Mouse (Mus musculus) embryonic fibroblast, embryonic 13.5 days (primary cell): ENCODE measurements around the gene Fbxl12. TPM values are rescaled to one million over a fixed set of nuclear protein-coding genes. Genes with fewer than 3 reads are reported as not detected.

ENCODE experiments used
- H3K27ac ChIP-seq: 2 replicates; pipeline ENCODE4 v1.5.1; 2012; ENCODE audit warnings: low read length, control low read depth, inconsistent platforms; ENCODE audit not compliant: insufficient read depth
- H3K4me1 ChIP-seq: 2 replicates; pipeline ENCODE4 v1.6.1; 2011; ENCODE audit warnings: low read length; ENCODE audit not compliant: control insufficient read depth, insufficient read depth
- H3K4me3 ChIP-seq: 2 replicates; pipeline ENCODE4 v1.5.1; 2011; ENCODE audit warnings: mild to moderate bottlenecking, control low read depth, low read length; ENCODE audit not compliant: insufficient read depth
- CTCF ChIP-seq: IDR thresholded peaks from 2 replicates; pipeline ENCODE4 v1.5.1; 2011; ENCODE audit warnings: mild to moderate bottlenecking, control low read depth, low read length, moderate library complexity, borderline replicate concordance; ENCODE audit not compliant: insufficient read depth
- POLR2A ChIP-seq: IDR thresholded peaks from 2 replicates; pipeline ENCODE4 v1.6.1; 2011; ENCODE audit warnings: low read depth, mild to moderate bottlenecking, control low read depth, low read length, moderate library complexity
- polyA plus RNA-seq: library from polyadenylated mRNA; stranded (reverse); fragments of >200 nt; gene quantifications from 2 replicates; pipeline ENCODE4 v1.2.4, GENCODE M21; 2011; ENCODE audit warnings: low read depth; ENCODE audit not compliant: missing spikeins, insufficient read length

Gene Fbxl12
- polyA plus RNA-seq, 1 experiment, result 18.3 TPM

GRCm38 (mm10) chr9:20606269-20606668 lies 38.3 kb downstream of the Fbxl12 start:
- no peak overlapping the region for H3K4me3 ChIP-seq
- TF ChIP-seq POLR2A (no peak), CTCF (no peak)
- H3K27ac ChIP-seq, result no peak overlapping the region
- H3K4me1 ChIP-seq, result no peaks in the 10 kb centered on the region

DNA sequence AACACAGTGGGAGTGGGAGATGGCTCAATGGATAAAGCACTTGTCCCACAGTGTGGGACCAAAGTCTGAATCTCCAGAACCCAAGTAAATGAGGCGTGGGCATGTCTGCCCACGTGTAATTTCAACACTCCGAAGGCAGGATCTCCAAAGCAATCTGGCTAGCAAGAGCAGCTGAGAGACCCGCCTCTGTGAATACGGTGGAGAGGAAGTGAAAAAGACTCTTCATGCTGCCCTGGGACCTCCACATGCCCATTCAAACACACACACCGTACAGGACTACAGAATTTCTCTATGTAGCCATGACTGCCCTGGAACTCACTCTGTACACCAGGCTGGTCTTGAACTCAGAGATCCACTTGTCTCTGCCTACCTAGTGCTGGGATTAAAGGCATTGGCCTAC lies 43.3 kb downstream of the Fbxl12 start:
- H3K4me3 ChIP-seq, result no peak overlapping the region
- H3K27ac ChIP-seq, result no peak overlapping the region
- no peaks in the 10 kb centered on the region for H3K4me1 ChIP-seq
- TF ChIP-seq CTCF (no peak), POLR2A (no peak)

GRCm38 (mm10) chr9:20581175-20581634 lies 63.4 kb downstream of the Fbxl12 start, which contains the start of gene Zfp846:
Gene Zfp846, plus strand, starts transcription at chr9:20581291.
- Histone ChIP-seq H3K4me1 (no peaks in the 10 kb centered on the region), H3K4me3 (peak within 1 kb of the TSS; percentile 68), H3K27ac (peak within 1 kb of the TSS; percentile 24; the same call in 1 of the 2 replicates)
- no peak for TF ChIP-seq CTCF
- TF ChIP-seq POLR2A, result peak; percentile 70

DNA sequence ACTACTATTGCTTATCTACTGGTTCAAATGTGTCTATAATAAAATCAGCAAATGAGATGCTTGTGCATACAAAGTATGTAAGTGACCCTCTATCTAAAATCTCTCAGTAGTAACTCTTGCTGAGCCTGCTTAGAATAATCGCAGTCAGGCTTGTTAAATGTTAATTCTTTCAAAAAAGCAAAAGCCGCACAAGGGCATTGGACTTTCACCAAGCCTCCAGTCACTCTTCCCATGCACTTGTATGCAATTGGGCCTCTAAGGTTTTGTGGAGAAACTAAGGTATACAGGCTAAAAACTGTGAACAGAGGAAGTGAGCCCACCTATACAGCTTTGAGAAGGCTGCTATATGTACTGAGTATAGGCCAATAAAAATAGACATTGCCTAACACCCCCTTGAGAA lies 68.0 kb downstream of the Fbxl12 start:
- no peak overlapping the region for H3K27ac ChIP-seq
- H3K4me3 ChIP-seq, result no peak overlapping the region
- no peaks in the 10 kb centered on the region for H3K4me1 ChIP-seq
- TF ChIP-seq POLR2A, result no peak

DNA sequence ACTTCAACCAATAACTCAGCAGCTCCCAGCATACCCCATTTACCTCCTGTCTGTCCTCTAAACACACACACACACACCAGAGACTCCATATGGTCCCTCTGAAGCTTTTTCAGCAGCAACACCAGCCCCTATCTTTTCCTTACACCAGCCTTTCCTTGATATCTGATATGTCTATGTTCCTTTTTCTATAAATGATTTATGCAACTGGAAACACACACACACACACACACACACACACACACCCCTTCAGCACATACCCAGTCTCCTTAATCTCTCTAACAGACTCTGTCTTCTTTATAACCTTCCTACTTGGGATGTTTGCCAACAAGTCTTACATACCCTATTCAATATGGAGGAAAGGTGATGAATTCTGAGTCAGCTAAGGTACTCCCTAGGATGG lies 73.5 kb downstream of the Fbxl12 start:
- TF ChIP-seq POLR2A (no peak), CTCF (no peak)
- no peaks in the 10 kb centered on the region for H3K4me1 ChIP-seq
- no peak overlapping the region for H3K27ac ChIP-seq

More for the DNA sequence above, 73.5 kb downstream of the Fbxl12 start:
- H3K4me3 ChIP-seq, result no peak overlapping the region

Other genes starting within 250 kb of the Fbxl12 start
- 31.4 and 33.7 TPM in 2 replicates for gene Zfp26, start 184.6 kb downstream of the Fbxl12 start, polyA plus RNA-seq
- gene Zfp426, start 152.0 kb downstream of the Fbxl12 start, polyA plus RNA-seq, result 18.6 and 20.5 TPM in 2 replicates
- gene Zfp266, start 123.3 kb downstream of the Fbxl12 start, polyA plus RNA-seq, result 74.5 and 108 TPM in 2 replicates
- gene Zfp846, start 63.5 kb downstream of the Fbxl12 start, polyA plus RNA-seq, result 9.1 TPM in 2 replicates
- gene Ubl5, start 1.9 kb downstream of the Fbxl12 start, polyA plus RNA-seq, result 243 and 252 TPM in 2 replicates
- gene Pin1, start 7.3 kb upstream of the Fbxl12 start, polyA plus RNA-seq, result 18.6 and 20.3 TPM in 2 replicates
- gene Olfm2, start 101.6 kb upstream of the Fbxl12 start, polyA plus RNA-seq, result 3.6 and 6.5 TPM in 2 replicates
- gene Col5a3, start 170.3 kb upstream of the Fbxl12 start, polyA plus RNA-seq, result 68.7 and 71.7 TPM in 2 replicates
- not detected in 2 replicates for gene Rdh8, start 173.7 kb upstream of the Fbxl12 start, polyA plus RNA-seq
- gene A230050P20Rik, start 223.9 kb upstream of the Fbxl12 start, polyA plus RNA-seq, result 14.7 and 25.3 TPM in 2 replicates
- 2.9 and 4.9 TPM in 2 replicates for gene Angptl6, start 235.0 kb upstream of the Fbxl12 start, polyA plus RNA-seq
- 31.1 and 34.5 TPM in 2 replicates for gene Ppan, start 243.4 kb upstream of the Fbxl12 start, polyA plus RNA-seq